Mouse (Mus musculus) MEL (cell line): ENCODE results near the gene Casz1. TPM values are rescaled to one million over a fixed set of nuclear protein-coding genes. Genes with fewer than 3 reads are reported as not detected.

Experiments used
- DNase-seq: peaks from one replicate; pipeline ENCODE4 v3.0.0; 2011; ENCODE audit warnings: low read depth, low spot score
- H3K27ac ChIP-seq: 2 replicates; pipeline ENCODE4 v1.5.1; 2012; ENCODE audit warnings: low read depth, mild to moderate bottlenecking, control low read depth, low read length, moderate library complexity; ENCODE audit not compliant: control insufficient read depth
- H3K27me3 ChIP-seq, 2 experiments: fragments of 150-350 bp in 1 of 2; sonication (generic) in 1 of 2; 2 replicates each; pipeline ENCODE4 v1.6.1; 2012; ENCODE audit warnings: low read length in 2 of 2, mild to moderate bottlenecking in 2 of 2, improper control_type of control experiment in 1 of 2, moderate library complexity in 1 of 2; ENCODE audit not compliant: insufficient read depth in 2 of 2, control insufficient read depth in 1 of 2
- H3K36me3 ChIP-seq, 2 experiments: 2 replicates each; pipeline ENCODE4 v1.6.1; 2012 to 2014; ENCODE audit warnings: low read length in 2 of 2, improper control_type of control experiment in 1 of 2, inconsistent platforms in 1 of 2, mild to moderate bottlenecking in 1 of 2; ENCODE audit not compliant: insufficient read depth in 2 of 2, control insufficient read depth in 1 of 2
- H3K4me1 ChIP-seq, 2 experiments: fragments of 150-350 bp in 1 of 2; sonication (generic) in 1 of 2; 2 replicates each; pipeline ENCODE4 v1.6.1; 2012; ENCODE audit warnings: low read length in 2 of 2, improper control_type of control experiment in 1 of 2, mild to moderate bottlenecking in 1 of 2; ENCODE audit not compliant: insufficient read depth in 2 of 2, control insufficient read depth in 1 of 2
- H3K4me3 ChIP-seq, 2 experiments: fragments of 150-350 bp in 1 of 2; sonication (generic) in 1 of 2; 2 replicates each; pipeline ENCODE4 v1.5.1; 2012; ENCODE audit warnings: low read depth in 2 of 2, low read length in 2 of 2, mild to moderate bottlenecking in 2 of 2, moderate library complexity in 2 of 2, control low read depth in 1 of 2, improper control_type of control experiment in 1 of 2; ENCODE audit not compliant: control insufficient read depth in 1 of 2, insufficient read depth in 1 of 2
- H3K79me2 ChIP-seq: 2 replicates; pipeline ENCODE4 v1.6.1; 2012; ENCODE audit warnings: mild to moderate bottlenecking, low read length, moderate library complexity; ENCODE audit not compliant: control insufficient read depth, poor library complexity, insufficient read depth
- H3K9ac ChIP-seq: 2 replicates; pipeline ENCODE4 v1.6.1; 2012; ENCODE audit warnings: low read depth, mild to moderate bottlenecking, control low read depth, low read length, moderate library complexity; ENCODE audit not compliant: control insufficient read depth, poor library complexity, severe bottlenecking
- H3K9me3 ChIP-seq: fragments of 150-350 bp; sonication (generic); replicated peaks from 2 replicates; pipeline ENCODE4 v1.6.1; 2012; ENCODE audit warnings: mild to moderate bottlenecking, low read length, improper control_type of control experiment, moderate library complexity; ENCODE audit not compliant: insufficient read depth
- BHLHE40 ChIP-seq: IDR thresholded peaks from 2 replicates; pipeline ENCODE4 v1.6.1; 2012; ENCODE audit warnings: low read depth, mild to moderate bottlenecking, inconsistent platforms, low read length, improper control_type of control experiment, borderline replicate concordance
- CHD2 ChIP-seq: IDR thresholded peaks from 2 replicates; pipeline ENCODE4 v1.6.1; 2011; ENCODE audit warnings: low read length, improper control_type of control experiment
- CTCF ChIP-seq, 3 experiments: IDR thresholded peaks in 2 of 3; conservative IDR thresholded peaks in 1 of 3; 2 replicates each; pipeline ENCODE4 v1.5.1; 2011 to 2012; ENCODE audit warnings: low read length in 3 of 3, low read depth in 2 of 3, mild to moderate bottlenecking in 2 of 3, improper control_type of control experiment in 1 of 3, inconsistent platforms in 1 of 3, mixed read lengths in 1 of 3, moderate library complexity in 1 of 3; ENCODE audit not compliant: control insufficient read depth in 1 of 3, insufficient read depth in 1 of 3, poor library complexity in 1 of 3, severe bottlenecking in 1 of 3
- EP300 ChIP-seq, 2 experiments: IDR thresholded peaks; 2 replicates each; pipeline ENCODE4 v1.6.1; 2011; ENCODE audit warnings: improper control_type of control experiment in 2 of 2, low read length in 2 of 2, low read depth in 1 of 2, mild to moderate bottlenecking in 1 of 2
- ETS1 ChIP-seq: IDR thresholded peaks from 2 replicates; pipeline ENCODE4 v1.6.1; 2012; ENCODE audit warnings: low read depth, mild to moderate bottlenecking, inconsistent platforms, low read length, improper control_type of control experiment, moderate library complexity
- GABPA ChIP-seq: IDR thresholded peaks from 2 replicates; pipeline ENCODE4 v1.6.1; 2012; ENCODE audit warnings: low read depth, mild to moderate bottlenecking, inconsistent platforms, low read length, improper control_type of control experiment, moderate library complexity
- HCFC1 ChIP-seq: IDR thresholded peaks from 2 replicates; pipeline ENCODE4 v1.6.1; 2012; ENCODE audit warnings: low read depth, mild to moderate bottlenecking, inconsistent platforms, low read length, improper control_type of control experiment, moderate library complexity
- KAT2A ChIP-seq: conservative IDR thresholded peaks from 2 replicates; pipeline ENCODE4 v1.6.1; 2012; ENCODE audit warnings: low read depth, low read length, improper control_type of control experiment, inconsistent platforms
- MAFK ChIP-seq: IDR thresholded peaks from 2 replicates; pipeline ENCODE4 v1.6.1; 2011; ENCODE audit warnings: low read depth, mild to moderate bottlenecking, low read length, improper control_type of control experiment, borderline replicate concordance
- MAX ChIP-seq: IDR thresholded peaks from 2 replicates; pipeline ENCODE4 v1.6.1; 2011; ENCODE audit warnings: low read length, improper control_type of control experiment
- MXI1 ChIP-seq: IDR thresholded peaks from 2 replicates; pipeline ENCODE4 v1.6.1; 2011; ENCODE audit warnings: mild to moderate bottlenecking, low read depth, low read length, improper control_type of control experiment
- MYB ChIP-seq: IDR thresholded peaks from 2 replicates; pipeline ENCODE4 v1.6.1; 2011; ENCODE audit warnings: mild to moderate bottlenecking, low read depth, low read length, improper control_type of control experiment
- MYC ChIP-seq: IDR thresholded peaks from 2 replicates; pipeline ENCODE4 v1.6.1; 2011; ENCODE audit warnings: low read depth, mild to moderate bottlenecking, low read length, improper control_type of control experiment, moderate library complexity
- NRF1 ChIP-seq: IDR thresholded peaks from 2 replicates; pipeline ENCODE4 v1.6.1; 2014; ENCODE audit warnings: low read depth, mild to moderate bottlenecking, inconsistent platforms, low read length, improper control_type of control experiment, moderate library complexity; ENCODE audit not compliant: poor library complexity, insufficient read depth, severe bottlenecking
- POLR2AphosphoS5 ChIP-seq: IDR thresholded peaks from 2 replicates; pipeline ENCODE4 v1.6.1; 2012; ENCODE audit warnings: low read depth, borderline replicate concordance, mild to moderate bottlenecking, inconsistent platforms, low read length, moderate library complexity, mixed read lengths
- RAD21 ChIP-seq: IDR thresholded peaks from 2 replicates; pipeline ENCODE4 v1.6.1; 2011; ENCODE audit warnings: mild to moderate bottlenecking, low read depth, low read length, improper control_type of control experiment
- SIN3A ChIP-seq: IDR thresholded peaks from 2 replicates; pipeline ENCODE4 v1.6.1; 2012; ENCODE audit warnings: low read length, improper control_type of control experiment, inconsistent platforms
- TAL1 ChIP-seq: IDR thresholded peaks from 2 replicates; pipeline ENCODE4 v1.6.1; 2012; ENCODE audit warnings: mild to moderate bottlenecking, inconsistent platforms, low read length, moderate library complexity, mixed read lengths
- TBP ChIP-seq: IDR thresholded peaks from 2 replicates; pipeline ENCODE4 v1.8.0; 2011; ENCODE audit warnings: low read depth, low read length, improper control_type of control experiment
- TCF12 ChIP-seq: IDR thresholded peaks from 2 replicates; pipeline ENCODE4 v1.6.1; 2014; ENCODE audit warnings: low read depth, mild to moderate bottlenecking, inconsistent platforms, low read length, improper control_type of control experiment, moderate library complexity
- ZC3H11A ChIP-seq: IDR thresholded peaks from 2 replicates; pipeline ENCODE4 v1.6.1; 2012; ENCODE audit warnings: low read depth, mild to moderate bottlenecking, inconsistent platforms, low read length, improper control_type of control experiment
- ZNF384 ChIP-seq: IDR thresholded peaks from 2 replicates; pipeline ENCODE4 v1.6.1; 2012; ENCODE audit warnings: low read depth, mild to moderate bottlenecking, inconsistent platforms, low read length, improper control_type of control experiment
- polyA plus RNA-seq, 2 experiments: library from polyadenylated mRNA; stranded (reverse) in 1 of 2; unstranded in 1 of 2; fragments of >175 nt in 1 of 2; fragments of >200 nt in 1 of 2; gene quantifications; 2 replicates each; pipeline versions ENCODE4 v1.2.1 to v1.2.4; 2012; ENCODE audit warnings: low replicate concordance in 2 of 2, low read depth in 1 of 2; ENCODE audit not compliant: insufficient read length in 2 of 2, insufficient read depth in 1 of 2, missing spikeins in 1 of 2
- total RNA-seq: library from RNA; depleted of rRNA; stranded (reverse); fragments of 300-350 nt; gene quantifications from 2 replicates; pipeline ENCODE4 v1.2.3, GENCODE M21; 2012

Gene Casz1
- total and polyA plus RNA-seq, 3 experiments: 1.3 to 3.2 TPM; not detected in 1

- no peaks in the 10 kb centered on the region for H3K79me2 ChIP-seq
- peaks cover 0 to 2% of the 10 kb centered on the region in 2 experiments; a peak in 1 of 4 replicates for H3K36me3 ChIP-seq
- DNase-seq: no peak
- TF ChIP-seq POLR2AphosphoS5: no peak
- TF ChIP-seq TAL1: no peak
- TF ChIP-seq CTCF (IDR thresholded peaks at IDR 0.05 in 2 of 3, conservative IDR thresholded peaks at IDR 0.05 in 1 of 3; ENCODE audit: control insufficient read depth in 1 of 3, insufficient read depth in 1 of 3, low read depth in 2 of 3, low read length in 3 of 3, poor library complexity in 1 of 3, severe bottlenecking in 1 of 3): no peak
- TF ChIP-seq MYB: no peak
- no peak for TF ChIP-seq CHD2
- no peak for TF ChIP-seq KAT2A
- TF ChIP-seq BHLHE40: no peak
- TF ChIP-seq GABPA: no peak
- TF ChIP-seq, all 39 proteins: peak for 0
- Histone ChIP-seq H3K4me3 (no peak overlapping the region), H3K27me3 (no peaks in the 10 kb centered on the region), H3K4me1 (peaks cover 2 to 5% of the 10 kb centered on the region in 2 experiments; a peak in 2 of 4 replicates), H3K27ac (no peak overlapping the region), H3K9ac (no peak overlapping the region), H3K9me3 (no peaks in the 10 kb centered on the region)
Measured at GRCm38 (mm10) chr4:148768649-148769048, 35.6 kb upstream of the Casz1 start.

GRCm38 (mm10) chr4:148770582-148771408 lies 33.4 kb upstream of the Casz1 start:
- peaks cover 0 to 2% of the 10 kb centered on the region in 2 experiments; a peak in 1 of 4 replicates for H3K36me3 ChIP-seq
- no peaks in the 10 kb centered on the region for H3K9me3 ChIP-seq
- H3K4me1 ChIP-seq: peaks cover 3 to 16% of the 10 kb centered on the region in 2 experiments; a peak in 2 of 4 replicates
- no peaks in the 10 kb centered on the region for H3K79me2 ChIP-seq
- no peak for DNase-seq
- H3K27me3 ChIP-seq: no peaks in the 10 kb centered on the region
- no peak overlapping the region for H3K4me3 ChIP-seq
- H3K9ac ChIP-seq: no peak overlapping the region
- no peak for TF ChIP-seq ZNF384
- TF ChIP-seq, all 39 proteins: peak for 0
- H3K27ac ChIP-seq: no peak overlapping the region

- H3K9ac ChIP-seq: no peak overlapping the region
- H3K36me3 ChIP-seq: peaks cover 0 to 2% of the 10 kb centered on the region in 2 experiments; a peak in 1 of 4 replicates
- no peak for TF ChIP-seq MAFK
- no peak for TF ChIP-seq BHLHE40
- TF ChIP-seq RAD21: no peak
- no peak for TF ChIP-seq NRF1
- TF ChIP-seq MXI1: no peak
- no peak for TF ChIP-seq TCF12
- TF ChIP-seq TBP: no peak
- TF ChIP-seq ETS1: no peak
- no peak for TF ChIP-seq EP300 (IDR thresholded peaks at IDR 0.05; ENCODE audit: low read depth in 1 of 2, low read length in 2 of 2)
- no peak for TF ChIP-seq KAT2A
- no peak for TF ChIP-seq GABPA
- no peak for TF ChIP-seq MYC
- no peak for TF ChIP-seq ZC3H11A
- TF ChIP-seq MAX: no peak
- TF ChIP-seq HCFC1: no peak
- TF ChIP-seq SIN3A: no peak
- H3K27ac ChIP-seq: no peak overlapping the region
- H3K79me2 ChIP-seq: no peaks in the 10 kb centered on the region
- peaks cover 7 to 17% of the 10 kb centered on the region in 2 experiments; a peak in 2 of 4 replicates for H3K4me1 ChIP-seq
- no peak for DNase-seq
- H3K9me3 ChIP-seq: no peaks in the 10 kb centered on the region
- H3K4me3 ChIP-seq: no peak overlapping the region
- no peaks in the 10 kb centered on the region for H3K27me3 ChIP-seq
Measured at GRCm38 (mm10) chr4:148771409-148771929, 32.8 kb upstream of the Casz1 start.
